Mouse (Mus musculus): ENCODE results near the gene Arr3. TPM values are rescaled to one million over a fixed set of nuclear protein-coding genes. Genes with fewer than 3 reads are reported as not detected.

Arr3 gene
- polyA plus RNA-seq (2012; rRNA removed) = not detected in 2 replicates

GRCm38 (mm10) chrX:100605314-100605713 is at the start of gene Arr3:
Arr3 (plus strand) TSS chrX:100605497.

GRCm38 (mm10) chrX:100571951-100572350 is 33.3 kb upstream of the Arr3 start, which contains the start of gene Awat1:
Awat1 (plus strand) TSS chrX:100572251.

GRCm38 (mm10) chrX:100594791-100595190 is 10.5 kb upstream of the Arr3 start, which contains the start of gene P2ry4:
P2ry4 (minus strand) TSS chrX:100594869.

GRCm38 (mm10) chrX:100625546-100625801 is 20.2 kb downstream of the Arr3 start, which contains the start of gene Kif4:
Kif4 (plus strand) TSS chrX:100625737.

GRCm38 (mm10) chrX:100625802-100626793 is 20.8 kb downstream of the Arr3 start, which contains the start of gene Pdzd11:
Pdzd11 (minus strand) TSS chrX:100626568.

Other genes with a start within 250 kb of the Arr3 start
- gene Otud6a, start 176.5 kb upstream of the Arr3 start, polyA plus RNA-seq (2012; rRNA removed) = 0.07 TPM in 1 of 2 replicates, not detected in the other
- gene Awat2, start 162.8 kb upstream of the Arr3 start, polyA plus RNA-seq (2012; rRNA removed) = 0.48 and 0.83 TPM in 2 replicates
- gene Igbp1, start 111.2 kb upstream of the Arr3 start, polyA plus RNA-seq (2012; rRNA removed) = 76.5 and 86.3 TPM in 2 replicates
- gene Dgat2l6, start 80.7 kb upstream of the Arr3 start, polyA plus RNA-seq (2012; rRNA removed) = not detected in 2 replicates
- gene Awat1, start 33.2 kb upstream of the Arr3 start, polyA plus RNA-seq (2012; rRNA removed) = not detected in 2 replicates
- gene P2ry4, start 10.6 kb upstream of the Arr3 start, polyA plus RNA-seq (2012; rRNA removed) = 0.02 TPM in 1 of 2 replicates, not detected in the other
- gene Kif4, start 20.2 kb downstream of the Arr3 start, polyA plus RNA-seq (2012; rRNA removed) = 37.6 and 43.8 TPM in 2 replicates
- gene Pdzd11, start 21.1 kb downstream of the Arr3 start, polyA plus RNA-seq (2012; rRNA removed) = 74.1 and 79.3 TPM in 2 replicates
- 15.1 and 16.3 TPM in 2 replicates for gene Gdpd2, start 124.4 kb downstream of the Arr3 start, polyA plus RNA-seq (2012; rRNA removed)
- gene Dlg3, start 162.2 kb downstream of the Arr3 start, polyA plus RNA-seq (2012; rRNA removed) = 49.8 and 50.6 TPM in 2 replicates

Data from central nervous system, embryonic 11.5 days (tissue).